Mouse (Mus musculus): ENCODE measurements around the gene Vav2. TPM values are rescaled to one million over a fixed set of nuclear protein-coding genes. Genes with fewer than 3 reads are reported as not detected.

The Vav2 gene
- total RNA-seq, 2 experiments from 2014 or later: 5.9 to 11.0 TPM

GRCm38 (mm10) chr2:27327076-27327475, 99.8 kb downstream of the Vav2 start:
- peak; percentile 52; the same call in 1 of the 2 replicates for ATAC-seq (ENCODE audit: poor library complexity, severe bottlenecking)

- ATAC-seq (ENCODE audit: poor library complexity, severe bottlenecking): no peak
These were observed 100.5 kb downstream of the Vav2 start for GRCm38 (mm10) chr2:27326357-27326756.

GRCm38 (mm10) chr2:27324690-27325089, 102.1 kb downstream of the Vav2 start:
- no peak for ATAC-seq (ENCODE audit: poor library complexity, severe bottlenecking)

- no peak for ATAC-seq (ENCODE audit: poor library complexity, severe bottlenecking)
These were observed 105.4 kb downstream of the Vav2 start for GRCm38 (mm10) chr2:27321431-27321875.

- ATAC-seq (ENCODE audit: poor library complexity, severe bottlenecking): no peak
These were observed 106.0 kb downstream of the Vav2 start for GRCm38 (mm10) chr2:27320820-27321219.

GRCm38 (mm10) chr2:27318606-27319005, 108.2 kb downstream of the Vav2 start:
- no peak for ATAC-seq (ENCODE audit: poor library complexity, severe bottlenecking)

- ATAC-seq (ENCODE audit: poor library complexity, severe bottlenecking): no peak
These were observed 108.6 kb downstream of the Vav2 start for GRCm38 (mm10) chr2:27318197-27318596.

GRCm38 (mm10) chr2:27316167-27316566, 110.7 kb downstream of the Vav2 start:
- ATAC-seq (ENCODE audit: poor library complexity, severe bottlenecking): no peak

- ATAC-seq (ENCODE audit: poor library complexity, severe bottlenecking): no peak
These were observed 112.6 kb downstream of the Vav2 start for GRCm38 (mm10) chr2:27314269-27314668.

- ATAC-seq (ENCODE audit: poor library complexity, severe bottlenecking): no peak
These were observed 114.3 kb downstream of the Vav2 start for GRCm38 (mm10) chr2:27312500-27312899.

GRCm38 (mm10) chr2:27311606-27312005, 115.2 kb downstream of the Vav2 start:
- peak; percentile 88 for ATAC-seq (ENCODE audit: poor library complexity, severe bottlenecking)

GRCm38 (mm10) chr2:27310908-27311307, 115.9 kb downstream of the Vav2 start:
- ATAC-seq (ENCODE audit: poor library complexity, severe bottlenecking): no peak

- no peak for ATAC-seq (ENCODE audit: poor library complexity, severe bottlenecking)
These were observed 116.6 kb downstream of the Vav2 start for GRCm38 (mm10) chr2:27310221-27310620.

- ATAC-seq (ENCODE audit: poor library complexity, severe bottlenecking): no peak
These were observed 120.2 kb downstream of the Vav2 start for GRCm38 (mm10) chr2:27306628-27307027.

GRCm38 (mm10) chr2:27304741-27305140, 122.1 kb downstream of the Vav2 start:
- no peak for ATAC-seq (ENCODE audit: poor library complexity, severe bottlenecking)

- no peak for ATAC-seq (ENCODE audit: poor library complexity, severe bottlenecking)
These were observed 122.8 kb downstream of the Vav2 start for GRCm38 (mm10) chr2:27304074-27304473.

GRCm38 (mm10) chr2:27301444-27302111, 125.3 kb downstream of the Vav2 start:
- no peak for ATAC-seq (ENCODE audit: poor library complexity, severe bottlenecking)

- ATAC-seq (ENCODE audit: poor library complexity, severe bottlenecking): no peak
These were observed 125.9 kb downstream of the Vav2 start for GRCm38 (mm10) chr2:27300725-27301443.

GRCm38 (mm10) chr2:27296656-27297406, 130.0 kb downstream of the Vav2 start:
- no peak for ATAC-seq (ENCODE audit: poor library complexity, severe bottlenecking)

- no peak for ATAC-seq (ENCODE audit: poor library complexity, severe bottlenecking)
These were observed 132.1 kb downstream of the Vav2 start for GRCm38 (mm10) chr2:27294777-27295176.

- ATAC-seq (ENCODE audit: poor library complexity, severe bottlenecking): peak; percentile 81
These were observed 137.8 kb downstream of the Vav2 start for GRCm38 (mm10) chr2:27289019-27289418.
